Mouse (Mus musculus): Measurements from ENCODE around the gene Fbxl8. TPM values are rescaled to one million over a fixed set of nuclear protein-coding genes. Genes with fewer than 3 reads are reported as not detected.

The Fbxl8 gene
- total RNA-seq, 2 experiments from 2014 or later: 2.9 to 3.0 TPM

GRCm38 (mm10) chr8:105257318-105258114 lies 6.9 kb upstream of the Fbxl8 start:
- DNase-seq: no peak

GRCm38 (mm10) chr8:105258911-105259720 lies 5.3 kb upstream of the Fbxl8 start:
- no peak for DNase-seq

- DNase-seq: peak; percentile 58 to 82
Measured at GRCm38 (mm10) chr8:105259721-105260320, 4.6 kb upstream of the Fbxl8 start.

- no peak for DNase-seq
Measured at GRCm38 (mm10) chr8:105260371-105261099, 3.9 kb upstream of the Fbxl8 start.

GRCm38 (mm10) chr8:105261326-105261980 lies 3.0 kb upstream of the Fbxl8 start:
- DNase-seq: no peak

- DNase-seq: no peak
Measured at GRCm38 (mm10) chr8:105263244-105263912, 1.1 kb upstream of the Fbxl8 start.

GRCm38 (mm10) chr8:105265128-105265527 lies 680 bp downstream of the Fbxl8 start:
- peak in 1 of 2 experiments; percentile 48 for DNase-seq

- no peak for DNase-seq
Measured at GRCm38 (mm10) chr8:105266775-105267174, 2.3 kb downstream of the Fbxl8 start.

- no peak for DNase-seq
Measured at GRCm38 (mm10) chr8:105268342-105269074, 4.1 kb downstream of the Fbxl8 start.

- no peak for DNase-seq
Measured at GRCm38 (mm10) chr8:105269075-105269458, 4.6 kb downstream of the Fbxl8 start.

- DNase-seq: peak; percentile 81 to 84
Measured at GRCm38 (mm10) chr8:105269461-105269947, 5.1 kb downstream of the Fbxl8 start, which contains the start of gene Hsf4. Gene Hsf4, plus strand, starts transcription at chr8:105269801.

- DNase-seq: no peak
Measured at GRCm38 (mm10) chr8:105270101-105270915, 5.9 kb downstream of the Fbxl8 start.

- DNase-seq: no peak
Measured at GRCm38 (mm10) chr8:105270916-105271186, 6.4 kb downstream of the Fbxl8 start.

- no peak for DNase-seq
Measured at GRCm38 (mm10) chr8:105275387-105275786, 10.9 kb downstream of the Fbxl8 start.

GRCm38 (mm10) chr8:105275840-105276239 lies 11.4 kb downstream of the Fbxl8 start, which contains the start of gene Nol3:
Gene Nol3, plus strand, starts transcription at chr8:105276140.
- no peak for DNase-seq

GRCm38 (mm10) chr8:105276292-105277120 lies 12.1 kb downstream of the Fbxl8 start:
- peak; percentile 71 to 74 for DNase-seq

- peak; percentile 81 to 87 for DNase-seq
Measured at GRCm38 (mm10) chr8:105278911-105279334, 14.5 kb downstream of the Fbxl8 start.

- DNase-seq: no peak
Measured at GRCm38 (mm10) chr8:105280567-105280966, 16.1 kb downstream of the Fbxl8 start.

Data from heart, adult 18-20 months (tissue).